Mouse (Mus musculus) c-Kit-positive CD71-positive TER-119-positive erythroid progenitor cells, embryonic 14.5 days (primary cell): Measurements from ENCODE around the gene Foxl2.
A peak's percentile ranks its signal among the peaks of the same experiment; 100 is the strongest.

Source experiments
- DNase-seq: peaks from one replicate; pipeline ENCODE4 v3.0.0-alpha.2; 2013; ENCODE audit warnings: low spot score

Foxl2 gene

DNA sequence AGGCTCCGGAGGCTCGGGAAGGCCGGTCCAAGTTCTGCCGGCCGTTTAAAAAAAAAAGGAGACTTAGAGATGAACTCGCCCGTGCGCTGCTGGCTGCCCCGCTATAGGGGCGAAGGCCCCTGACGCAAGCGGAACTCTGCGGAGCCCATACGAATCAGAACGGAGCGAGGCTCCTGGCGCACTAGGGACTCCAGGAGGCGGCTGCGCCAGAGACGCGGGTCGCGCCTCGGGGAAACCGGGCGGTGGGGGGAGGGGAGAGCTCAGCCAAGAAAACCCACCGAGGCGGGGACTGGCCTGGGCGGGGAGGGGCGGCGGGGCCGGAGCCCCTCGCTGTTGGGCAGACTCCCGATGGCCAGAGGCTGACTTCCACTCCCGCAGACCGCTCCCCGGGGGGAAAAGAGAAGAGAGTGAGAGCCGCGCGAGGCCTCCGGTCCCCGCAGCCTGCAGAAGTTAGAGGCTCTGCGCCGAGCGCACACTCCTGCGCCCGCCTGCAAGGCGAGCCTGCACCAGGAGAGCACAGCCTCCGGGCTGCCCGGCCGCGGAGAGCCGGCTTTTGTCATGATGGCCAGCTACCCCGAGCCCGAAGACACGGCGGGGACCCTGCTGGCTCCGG lies at the start of gene Foxl2:
Gene Foxl2 (plus strand): TSS at position 186 of the 613 bp plus-strand sequence.
- DNase-seq = no peak

DNA sequence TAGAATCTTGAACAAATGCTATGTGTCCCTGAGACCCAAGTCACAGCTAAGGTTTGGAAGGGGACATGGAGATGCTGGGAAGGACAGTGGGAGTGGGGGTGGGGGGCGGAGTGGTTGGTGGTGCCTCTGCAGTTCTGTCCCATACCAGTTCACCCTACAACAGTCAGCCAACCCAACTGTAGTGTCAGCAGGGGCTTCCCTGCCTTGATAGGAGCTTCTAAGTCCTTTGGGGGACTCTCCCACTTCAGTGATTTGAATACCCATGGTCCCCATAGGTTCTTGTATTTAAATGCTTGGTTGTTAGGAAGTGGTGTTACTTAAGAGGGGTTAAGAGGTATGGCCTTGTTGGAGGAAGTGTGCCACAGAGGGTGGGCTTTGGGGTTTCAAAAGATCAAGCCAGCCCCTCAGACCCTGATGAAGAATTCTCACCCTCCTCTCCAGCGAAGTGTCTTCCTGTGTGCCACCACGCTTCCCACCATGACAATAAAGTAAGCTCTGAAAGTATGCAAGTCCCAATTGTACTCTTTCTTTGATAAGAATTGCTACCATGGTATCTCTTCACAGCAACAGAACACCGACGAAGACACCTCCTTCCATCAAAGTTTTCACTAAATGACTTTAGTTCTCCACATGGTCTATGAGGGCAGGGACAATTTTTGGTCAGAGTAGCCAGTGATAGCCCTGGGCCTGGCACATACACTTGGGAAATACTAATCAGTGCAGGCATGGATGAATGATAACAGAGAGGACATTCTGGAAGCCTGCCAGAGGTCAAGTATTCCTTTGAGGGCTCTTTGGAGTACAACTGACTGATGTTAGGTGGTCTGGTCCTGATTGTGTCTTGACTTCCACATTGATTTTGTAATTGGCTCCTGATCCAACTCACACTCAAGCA lies 34.2 kb upstream of the Foxl2 start:
- no peak for DNase-seq

DNA sequence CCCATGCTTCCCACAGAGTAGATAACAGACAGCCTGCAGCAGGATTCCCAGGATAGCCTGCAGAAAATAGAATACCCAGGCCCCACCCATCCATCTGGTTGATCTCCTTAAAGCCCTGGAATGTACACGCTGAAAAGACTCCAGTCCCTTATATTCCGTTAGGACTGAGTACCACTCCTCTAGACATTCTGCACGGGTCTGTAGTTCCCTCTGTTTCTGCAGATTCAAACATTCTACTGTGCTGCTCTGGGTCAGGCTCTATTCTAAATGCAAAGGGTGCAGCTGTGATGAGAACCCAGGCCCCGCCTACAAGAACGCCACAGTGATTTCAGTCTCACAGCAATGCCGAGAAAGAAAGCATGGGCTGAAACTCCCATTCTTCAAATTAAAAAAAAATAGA lies 32.0 kb upstream of the Foxl2 start:
- DNase-seq = no peak

DNA sequence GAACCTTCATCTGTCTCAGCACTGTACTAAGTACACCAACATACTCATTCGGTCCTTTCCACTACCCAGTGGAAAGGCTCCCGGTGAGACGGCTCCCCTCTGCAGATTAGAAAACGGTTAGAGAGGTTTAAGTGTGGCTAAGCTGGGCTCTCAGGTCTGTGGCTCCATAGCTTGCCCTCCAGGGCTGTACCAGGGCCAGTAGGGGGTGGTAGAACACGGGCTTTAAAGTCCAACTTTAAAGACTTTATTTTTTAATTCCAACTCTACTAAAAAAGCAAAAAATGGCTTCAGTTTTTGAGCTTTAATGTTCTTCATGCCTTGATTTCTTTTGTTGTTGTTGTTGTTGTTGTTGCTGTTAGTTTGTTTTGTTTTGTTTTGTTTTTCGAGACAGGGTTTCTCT lies 30.9 kb upstream of the Foxl2 start:
- DNase-seq = no peak

DNA sequence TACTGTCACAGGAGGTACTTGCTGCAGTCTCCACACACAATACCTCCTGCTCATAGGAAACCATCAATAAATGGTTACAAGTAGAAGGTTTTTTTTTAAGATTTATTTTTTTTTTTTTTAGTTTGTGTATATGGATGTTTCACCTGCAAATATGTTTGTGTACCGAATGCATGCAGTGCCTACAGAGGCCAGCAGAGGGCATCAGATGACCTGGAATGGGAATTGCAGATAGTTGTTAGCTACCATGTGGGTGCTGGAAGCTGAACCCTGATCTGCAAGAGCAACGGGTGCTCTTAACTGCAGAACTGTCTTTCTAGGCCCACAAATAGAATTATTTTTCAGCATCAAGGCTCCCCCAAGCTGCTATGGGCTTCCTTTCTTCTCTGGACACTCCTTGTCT lies 25.6 kb upstream of the Foxl2 start:
- peak; percentile 20 for DNase-seq

DNA sequence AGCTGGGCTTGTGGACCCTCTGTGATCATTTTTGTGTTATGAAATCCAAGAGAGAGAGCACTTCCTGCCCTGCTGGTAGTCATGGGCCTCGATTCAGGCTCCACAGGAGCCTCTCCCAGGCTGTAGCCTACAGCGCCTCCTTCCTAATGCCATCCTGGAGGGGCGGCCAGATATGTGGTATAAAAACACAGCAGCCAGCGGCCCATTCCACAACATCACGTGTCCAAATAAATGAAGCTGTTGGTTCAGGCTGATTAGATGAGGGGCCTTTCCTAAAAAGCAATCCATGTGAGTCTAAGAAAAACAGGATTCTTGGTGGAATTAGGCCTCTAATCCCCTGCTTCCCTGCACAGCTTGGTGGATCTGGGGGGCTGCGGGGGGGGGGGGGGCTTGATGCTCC lies 22.2 kb upstream of the Foxl2 start:
- no peak for DNase-seq

DNA sequence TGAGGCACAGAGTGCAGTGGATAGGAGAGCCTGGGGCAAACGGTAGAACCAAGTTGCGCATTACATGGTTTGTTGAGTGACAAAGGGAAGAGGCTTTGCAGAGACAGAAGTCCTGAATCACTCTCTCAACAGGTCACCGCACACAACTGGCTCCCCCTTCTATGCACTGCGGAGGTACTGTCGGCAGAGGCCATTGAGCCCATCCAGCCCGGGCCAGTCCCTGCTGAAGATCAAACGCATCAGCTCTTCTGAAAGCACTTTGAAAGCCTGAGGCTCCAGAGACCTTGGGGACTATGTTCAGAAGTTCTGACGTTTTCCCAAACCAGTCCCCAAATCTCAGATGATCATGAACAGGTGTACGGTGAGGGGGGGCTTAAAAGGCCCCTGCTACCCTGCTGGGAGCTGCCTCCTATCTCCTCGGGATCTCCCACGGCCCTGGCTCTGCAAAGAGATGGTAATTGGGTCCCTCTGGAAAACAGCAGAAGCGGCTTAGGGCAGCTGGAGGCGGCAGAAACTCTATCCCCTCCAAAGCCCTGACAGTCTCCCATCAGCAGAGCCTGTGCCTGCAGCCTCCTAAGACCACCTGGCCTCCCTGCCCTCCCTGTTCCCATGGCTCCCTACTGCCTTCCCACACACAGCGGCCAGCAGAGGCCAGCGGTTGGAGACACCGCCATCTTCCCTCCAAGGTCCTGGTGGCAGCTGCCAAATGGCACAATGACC lies 19.7 kb upstream of the Foxl2 start:
- no peak for DNase-seq

DNA sequence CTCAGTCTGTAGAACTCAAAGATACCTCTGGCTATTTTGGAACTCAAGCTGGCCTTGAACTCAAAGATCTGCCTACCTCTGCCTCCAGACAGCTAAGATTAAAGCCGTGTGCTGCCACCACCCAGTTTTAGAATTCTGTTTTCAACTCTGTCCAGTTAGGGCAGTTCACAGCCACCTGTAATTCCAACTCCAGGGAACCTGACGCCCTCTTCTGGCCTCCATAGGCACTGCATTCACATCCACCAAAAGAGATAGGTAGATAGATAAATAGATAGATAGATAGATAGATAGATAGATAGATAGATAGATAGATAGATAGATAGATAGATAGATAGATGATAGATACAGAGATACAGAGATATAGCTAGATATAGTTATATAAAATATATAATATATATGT lies 15.8 kb upstream of the Foxl2 start:
- no peak for DNase-seq

DNA sequence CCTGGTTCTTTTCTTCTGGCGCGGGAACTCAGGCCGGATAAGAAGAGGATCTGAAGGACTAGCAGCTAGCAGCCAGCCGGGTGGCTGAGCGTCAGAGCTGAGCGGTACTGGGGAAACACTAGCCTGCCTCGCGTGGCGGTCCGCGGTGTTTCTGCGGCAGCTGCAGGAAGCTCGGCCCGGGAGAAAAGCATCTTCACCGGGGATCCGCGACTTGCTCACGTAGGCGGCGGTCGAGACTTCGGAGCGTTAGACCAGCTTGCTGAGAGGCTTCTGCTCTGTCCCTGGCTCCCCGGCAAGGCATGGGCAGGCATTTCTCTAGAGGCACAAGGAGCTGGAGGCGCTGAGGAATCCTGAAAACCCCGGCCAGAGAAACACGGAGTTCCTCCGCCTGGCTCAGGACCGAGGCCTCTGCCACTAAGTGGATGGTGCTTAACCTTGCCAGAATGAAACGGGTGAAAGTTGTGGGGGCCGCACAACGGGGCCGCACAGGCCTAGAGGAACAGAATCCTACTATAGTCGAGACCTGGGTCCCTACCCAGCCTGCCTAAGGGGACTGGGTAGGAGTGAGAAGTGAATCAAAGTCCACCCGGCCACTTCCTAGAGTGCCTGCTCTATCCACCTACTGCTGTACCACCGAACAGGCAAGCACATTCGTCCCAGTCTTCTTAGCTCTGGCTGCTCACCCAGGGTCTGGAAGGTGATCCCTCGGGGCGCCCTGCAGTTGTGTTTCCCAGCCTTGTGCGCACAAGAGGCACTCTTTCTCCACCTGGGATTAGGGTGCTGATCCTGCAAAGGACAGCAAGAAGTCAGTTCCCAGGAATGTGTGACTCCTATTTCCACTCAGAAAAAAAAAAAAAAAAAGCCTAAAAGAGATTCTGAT lies 2.7 kb upstream of the Foxl2 start:
- DNase-seq = no peak

DNA sequence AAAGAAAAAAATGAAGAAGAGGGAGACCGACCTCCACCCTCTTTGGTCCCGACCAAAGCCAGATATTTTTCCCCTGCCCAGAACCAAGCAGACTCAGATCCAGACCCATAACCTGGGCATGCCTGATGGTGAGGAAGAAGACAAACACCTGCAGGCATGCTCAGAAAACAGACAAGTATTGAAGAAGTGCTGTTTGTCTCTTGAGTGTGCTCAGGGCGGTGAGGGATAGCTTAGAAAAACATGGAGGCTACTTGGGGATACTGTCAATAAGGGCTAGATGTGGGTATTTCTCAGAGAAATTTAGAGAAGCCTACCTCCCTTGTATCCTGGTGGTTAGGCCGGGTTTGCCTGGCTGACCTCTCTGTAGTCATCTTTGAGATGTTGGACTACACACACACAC lies 1.8 kb upstream of the Foxl2 start:
- no peak for DNase-seq

DNA sequence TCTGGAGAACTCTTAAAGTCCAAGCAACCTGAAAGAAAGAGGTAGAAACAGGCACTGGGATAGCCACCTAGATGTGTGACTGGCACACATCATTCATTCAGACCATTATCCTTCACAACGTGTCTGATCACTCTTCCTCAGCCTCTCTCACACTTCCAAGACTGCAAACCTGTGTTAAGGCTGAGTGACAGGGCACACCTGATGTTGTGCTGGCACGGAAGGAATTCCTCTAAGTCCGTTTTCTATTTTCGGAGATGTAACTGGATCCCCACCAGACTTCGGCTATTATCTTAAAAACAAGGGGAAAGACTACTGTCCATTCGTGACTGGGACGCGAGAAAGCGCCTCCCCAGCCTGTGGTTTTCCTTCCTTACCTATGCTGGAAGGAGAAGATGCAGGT lies 1.3 kb upstream of the Foxl2 start:
- DNase-seq = no peak

DNA sequence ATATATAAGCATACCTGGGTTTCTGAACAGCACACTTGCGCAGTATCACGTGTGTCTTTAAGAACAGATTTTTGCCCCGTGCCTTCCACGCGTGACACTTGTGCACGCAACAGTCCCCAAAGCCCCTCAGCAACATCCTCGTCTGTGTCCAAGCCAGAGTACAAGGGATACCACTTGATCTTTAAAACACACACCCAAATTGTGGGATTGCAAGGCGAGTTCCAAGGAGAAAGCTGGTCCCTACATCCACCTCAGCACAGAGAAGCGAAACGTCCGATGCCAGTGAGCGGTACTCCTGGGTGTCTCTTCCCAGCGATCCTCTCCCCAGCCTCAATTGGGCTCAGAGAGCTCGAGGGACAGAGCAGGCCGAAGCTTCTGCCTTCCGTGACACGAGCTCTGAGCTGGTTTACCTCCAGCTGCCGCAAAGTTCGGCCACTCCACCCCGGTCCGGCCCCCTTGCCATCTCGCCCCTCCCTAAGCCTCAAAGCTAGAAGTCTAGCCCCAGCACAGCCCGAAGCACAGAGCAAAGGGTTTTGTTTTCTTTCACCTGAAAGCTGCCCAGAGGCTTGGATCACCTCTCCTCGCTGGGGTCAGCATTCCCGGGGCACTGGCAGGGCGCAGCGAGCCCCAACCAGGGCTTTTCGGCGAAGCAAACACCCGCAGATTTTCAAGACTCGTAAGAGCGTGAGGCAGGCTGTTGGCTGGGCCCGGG lies 541 bp upstream of the Foxl2 start:
- DNase-seq = no peak

DNA sequence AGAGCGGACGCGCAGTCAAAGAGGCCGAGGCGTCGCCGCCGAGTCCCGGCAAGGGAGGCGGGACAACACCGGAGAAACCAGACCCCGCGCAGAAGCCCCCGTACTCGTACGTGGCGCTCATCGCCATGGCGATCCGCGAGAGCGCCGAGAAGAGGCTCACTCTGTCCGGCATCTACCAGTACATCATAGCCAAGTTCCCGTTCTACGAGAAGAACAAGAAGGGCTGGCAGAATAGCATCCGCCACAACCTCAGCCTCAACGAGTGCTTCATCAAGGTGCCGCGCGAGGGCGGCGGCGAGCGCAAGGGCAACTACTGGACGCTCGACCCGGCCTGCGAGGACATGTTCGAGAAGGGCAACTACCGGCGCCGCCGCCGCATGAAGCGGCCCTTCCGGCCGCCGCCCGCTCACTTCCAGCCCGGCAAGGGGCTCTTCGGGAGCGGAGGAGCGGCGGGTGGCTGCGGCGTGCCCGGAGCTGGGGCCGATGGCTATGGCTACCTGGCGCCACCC lies 682 bp downstream of the Foxl2 start:
- no peak for DNase-seq

DNA sequence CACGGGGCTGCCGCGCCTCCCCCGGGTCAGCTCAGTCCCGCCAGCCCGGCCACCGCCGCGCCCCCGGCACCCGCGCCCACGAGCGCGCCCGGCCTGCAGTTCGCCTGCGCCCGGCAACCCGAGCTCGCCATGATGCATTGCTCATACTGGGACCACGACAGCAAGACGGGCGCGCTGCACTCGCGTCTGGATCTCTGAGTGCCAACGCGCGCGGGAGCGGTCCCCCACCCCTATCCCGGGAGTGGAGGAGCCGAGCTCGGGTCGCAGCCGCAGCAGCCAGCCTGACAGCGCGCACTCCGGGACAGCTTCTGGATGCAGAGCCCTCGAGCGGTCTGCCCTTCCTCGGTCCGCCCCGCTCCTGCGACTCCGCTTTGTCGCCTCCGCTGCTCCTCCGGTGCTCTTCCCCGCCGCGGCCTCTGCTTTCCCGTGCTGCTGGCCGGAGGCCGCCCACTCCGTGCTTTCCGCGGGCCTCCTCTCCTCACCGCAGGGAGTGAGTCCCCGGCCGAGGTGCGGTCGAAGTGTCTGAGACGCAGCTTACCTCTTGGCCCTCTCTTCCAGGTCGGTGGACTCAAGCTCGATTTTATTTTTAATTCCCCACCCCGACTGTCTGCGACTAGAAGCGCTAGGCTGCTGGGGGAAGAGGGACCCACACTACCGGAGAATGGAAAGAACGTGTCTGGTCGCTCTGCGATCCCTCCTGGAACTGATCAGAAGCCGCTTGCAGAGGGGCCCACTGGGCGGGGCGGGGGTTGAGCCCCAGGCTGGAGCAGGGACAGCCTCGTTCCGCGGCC lies 1.7 kb downstream of the Foxl2 start:
- DNase-seq = no peak

DNA sequence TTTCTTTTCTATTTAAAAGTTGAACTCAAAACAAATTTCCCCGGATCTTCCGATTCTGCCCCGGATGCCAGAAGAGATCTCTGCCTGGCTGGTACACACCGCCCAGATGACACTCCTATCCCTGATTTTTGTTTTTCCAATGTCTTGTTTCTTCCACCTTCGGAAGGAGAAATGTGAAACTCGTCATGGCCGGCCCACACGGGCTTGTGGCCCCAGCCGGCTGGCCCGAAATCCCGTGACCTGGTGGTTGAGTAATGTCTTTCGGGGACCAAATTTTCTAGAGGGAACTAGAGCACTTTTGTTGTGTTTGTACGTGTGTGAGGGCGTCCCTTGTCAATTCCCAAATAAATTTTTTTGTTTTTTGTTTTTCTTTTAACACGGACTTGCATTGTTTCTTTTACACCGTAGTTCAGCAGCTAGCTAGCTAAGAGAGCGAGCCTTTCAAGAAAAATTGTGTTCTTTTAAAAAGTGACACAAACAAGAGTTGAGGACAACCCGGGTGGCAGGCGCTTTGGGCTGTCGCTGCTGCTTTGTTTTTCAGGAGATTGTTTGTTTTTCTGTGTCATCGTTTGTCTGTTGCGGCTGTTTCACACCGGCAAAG lies 2.8 kb downstream of the Foxl2 start:
- DNase-seq = no peak

DNA sequence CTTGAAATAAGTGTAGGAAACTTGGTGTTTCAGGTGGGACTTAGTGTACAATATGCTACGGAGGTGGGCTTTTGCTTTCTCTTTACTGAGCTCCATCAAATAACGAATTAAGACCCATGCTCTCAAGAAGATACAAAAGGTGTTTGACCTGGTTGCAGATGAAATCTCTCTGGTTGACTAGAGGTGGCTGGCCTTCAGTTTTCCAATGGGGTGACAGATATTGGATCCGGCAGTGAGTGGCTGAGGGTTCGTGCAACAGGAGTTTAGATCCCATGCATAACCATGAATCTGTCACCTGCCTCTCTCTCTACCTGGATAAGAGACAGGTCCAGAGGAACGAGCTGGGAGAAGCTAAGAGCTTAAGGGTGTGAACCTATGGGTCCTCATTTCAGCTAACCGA lies 3.5 kb downstream of the Foxl2 start:
- no peak for DNase-seq

DNA sequence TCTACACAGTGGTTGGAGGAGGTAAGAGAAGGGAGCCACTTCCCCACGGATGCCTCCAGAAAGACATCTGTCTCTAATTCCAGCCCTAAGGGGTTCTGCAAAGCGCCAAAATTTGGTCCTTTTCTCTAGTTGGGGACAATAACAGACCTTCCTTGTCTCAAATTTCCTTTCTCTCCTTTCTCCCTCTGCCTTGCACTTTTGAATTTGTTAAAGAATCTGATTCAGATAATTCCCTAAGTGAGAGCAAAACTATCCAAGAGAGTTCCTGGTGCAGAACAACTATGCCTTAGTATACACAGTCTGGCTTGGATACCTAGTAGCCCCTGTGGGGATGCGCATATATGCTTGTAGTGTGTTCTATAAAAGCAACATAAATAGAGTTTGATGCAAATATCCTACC lies 4.8 kb downstream of the Foxl2 start:
- no peak for DNase-seq

DNA sequence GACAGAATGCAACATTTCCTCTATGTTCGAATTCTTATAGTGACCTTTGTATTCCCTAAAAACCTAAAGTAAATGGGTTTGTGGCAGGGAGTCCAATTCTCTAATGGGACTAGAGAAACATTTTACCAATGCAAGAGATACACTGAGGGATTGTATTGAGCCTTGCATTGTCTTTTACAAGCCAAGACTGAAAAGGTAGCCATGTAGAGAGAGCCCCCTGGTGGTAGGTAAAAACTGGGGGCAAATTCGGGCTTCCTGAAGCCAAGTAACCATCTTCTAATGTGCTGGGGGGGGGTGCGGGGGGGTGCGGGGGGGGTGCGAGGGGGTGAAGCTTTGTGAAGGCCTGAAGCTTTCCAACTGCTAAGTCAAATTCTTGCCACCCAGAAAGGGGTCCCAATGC lies 5.3 kb downstream of the Foxl2 start:
- no peak for DNase-seq

DNA sequence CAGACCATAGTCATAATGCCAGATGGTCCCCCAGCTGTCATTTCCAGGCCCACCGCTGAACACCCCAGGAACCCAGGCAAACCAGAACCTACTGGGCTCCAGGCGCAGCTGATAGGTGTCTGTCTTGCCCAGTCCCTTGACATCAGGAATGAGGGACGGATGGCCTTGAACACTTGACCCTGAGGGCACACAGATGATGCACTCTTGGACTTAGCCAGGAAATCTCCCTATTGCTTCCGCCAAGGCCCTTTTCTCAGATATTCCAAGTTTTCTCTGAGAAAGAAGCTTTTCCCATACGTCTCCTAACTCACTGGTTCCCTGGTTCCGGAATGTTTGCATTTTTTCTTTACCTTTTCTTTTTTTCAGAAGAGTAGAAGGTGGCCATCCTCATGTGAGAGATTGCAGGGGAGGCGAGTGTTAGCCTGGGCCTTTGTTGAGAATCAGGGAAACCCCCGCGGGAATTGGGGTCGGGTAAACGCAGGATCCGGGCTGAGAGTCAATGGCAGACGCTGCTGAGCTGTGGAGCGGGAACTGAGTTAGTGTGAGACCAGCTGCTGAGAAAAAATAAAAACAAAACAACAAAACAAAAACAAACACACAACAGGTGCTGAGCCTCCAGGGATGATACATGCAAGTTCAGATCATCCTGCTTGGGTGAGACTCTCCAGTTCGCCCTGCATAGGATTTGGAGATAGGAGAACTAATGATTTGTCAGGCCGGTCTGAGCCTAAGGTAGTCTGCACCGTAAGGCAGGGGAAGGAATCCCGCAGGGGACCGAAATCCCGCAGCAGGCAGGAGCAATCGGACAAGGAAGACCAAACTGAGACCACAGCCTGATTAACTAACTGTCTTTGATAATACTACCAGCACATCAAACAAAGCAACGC lies 6.7 kb downstream of the Foxl2 start:
- no peak for DNase-seq
